ENCODE assay signal across 23 mouse cellular contexts in the genomic region with DNA sequence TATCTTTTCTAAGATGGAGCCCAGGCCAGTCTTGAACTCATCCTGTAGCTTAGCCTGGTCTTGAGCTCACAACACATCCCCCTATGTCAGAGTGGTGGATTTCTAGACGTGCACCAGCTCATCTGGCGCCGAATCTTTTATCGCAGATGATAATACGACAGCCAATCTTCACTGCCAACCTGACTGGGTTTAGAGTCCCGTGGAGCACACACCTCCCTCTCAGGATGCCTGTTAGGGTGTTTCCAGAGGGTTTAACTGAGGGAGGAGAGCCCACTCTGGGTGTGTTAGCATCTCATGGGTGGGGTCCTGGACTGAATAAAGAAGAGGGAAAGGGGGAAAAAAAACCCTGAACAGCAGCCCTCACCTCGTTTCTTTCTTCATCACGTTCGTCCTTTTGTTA.
DNase-seq lines count a peak whose midpoint lies in the region; ATAC-seq and TF ChIP-seq lines count a peak whose summit lies in the region.
"Had no signal": no experiment of that assay in that cellular context is flagged by ENCODE, and none has a peak within 500 bp of the region (broad histone marks: within the 10 kb centered on the region; RNA-seq: fewer than 3 reads in every experiment).

No protein-coding gene starts in this region.

- no peaks in the 10 kb centered on the region for H3K27me3 ChIP-seq in hindbrain, embryonic 10.5 days (ENCODE audit: insufficient read depth, poor library complexity, severe bottlenecking)
- H3K27me3 ChIP-seq in hindbrain, postnatal 0 days (ENCODE audit: insufficient read depth, low read length): no peaks in the 10 kb centered on the region
- H3K27me3 ChIP-seq in midbrain, embryonic 14.5 days (ENCODE audit: control insufficient read depth, insufficient read depth, low read length): no peaks in the 10 kb centered on the region
- H3K27me3 ChIP-seq in midbrain, postnatal 0 days (ENCODE audit: insufficient read depth, low read length): no peaks in the 10 kb centered on the region
- no peaks in the 10 kb centered on the region for H3K27me3 ChIP-seq in hindbrain, embryonic 14.5 days (ENCODE audit: control insufficient read depth, insufficient read depth, low read length)
- H3K27me3 ChIP-seq: CH12.LX; embryonic facial prominence, embryonic 13.5 days; forebrain, embryonic 12.5 days had no signal

- TF ChIP-seq CTCF in hindbrain, postnatal 0 days (IDR thresholded peaks at IDR 0.05; ENCODE audit: low read depth): no peak
- no peak for TF ChIP-seq CTCF in midbrain, postnatal 0 days (IDR thresholded peaks at IDR 0.05)

- no peak overlapping the region for H3K4me2 ChIP-seq in hindbrain, postnatal 0 days (ENCODE audit: low read depth, low read length)
- H3K4me2 ChIP-seq in midbrain, embryonic 14.5 days (ENCODE audit: low read length): no peak overlapping the region
- no peak overlapping the region for H3K4me2 ChIP-seq in midbrain, postnatal 0 days (ENCODE audit: low read depth, low read length, poor library complexity, severe bottlenecking)
- no peak overlapping the region for H3K4me2 ChIP-seq in hindbrain, embryonic 14.5 days (replicated peaks)
- H3K4me2 ChIP-seq: embryonic facial prominence, embryonic 13.5 days; forebrain, embryonic 12.5 days had no signal

- H3K4me3 ChIP-seq in hindbrain, embryonic 10.5 days: no peak overlapping the region
- H3K4me3 ChIP-seq in hindbrain, postnatal 0 days (ENCODE audit: low read length): no peak overlapping the region
- H3K4me3 ChIP-seq in midbrain, embryonic 14.5 days (replicated peaks; ENCODE audit: low read depth, low read length): no peak overlapping the region
- H3K4me3 ChIP-seq in midbrain, postnatal 0 days (ENCODE audit: low read depth, low read length): no peak overlapping the region
- no peak overlapping the region for H3K4me3 ChIP-seq in ES-E14 (ENCODE audit: insufficient read depth in 1 of 2, low read depth in 1 of 2, low read length in 2 of 2, poor library complexity in 1 of 2, severe bottlenecking in 1 of 2)
- no peak overlapping the region for H3K4me3 ChIP-seq in hindbrain, embryonic 14.5 days (replicated peaks; ENCODE audit: low read length)
- H3K4me3 ChIP-seq: embryonic facial prominence, embryonic 13.5 days; forebrain, embryonic 12.5 days; gastrocnemius, adult 2 months; heart, embryonic 10.5 days had no signal

- H3K27ac ChIP-seq in hindbrain, embryonic 10.5 days: peak overlapping the region; percentile 54; the same call in 1 of the 2 replicates
- H3K27ac ChIP-seq in hindbrain, postnatal 0 days: no peak overlapping the region
- H3K27ac ChIP-seq in midbrain, embryonic 14.5 days (replicated peaks; ENCODE audit: low read depth, low read length): peak overlapping the region; percentile 46; the same call in 1 of the 2 replicates
- H3K27ac ChIP-seq in midbrain, postnatal 0 days (ENCODE audit: low read depth, low read length): no peak overlapping the region
- H3K27ac ChIP-seq in ES-E14 (ENCODE audit: insufficient read depth, low read depth, low read length, poor library complexity, severe bottlenecking): no peak overlapping the region
- peak overlapping the region; percentile 14; the same call in 1 of the 2 replicates for H3K27ac ChIP-seq in hindbrain, embryonic 14.5 days
- H3K27ac ChIP-seq: embryonic facial prominence, embryonic 13.5 days; forebrain, embryonic 12.5 days; gastrocnemius, adult 2 months; heart, embryonic 10.5 days had no signal

- H3K4me1 ChIP-seq in hindbrain, embryonic 10.5 days (replicated peaks): peaks cover 17% of the 10 kb centered on the region
- H3K4me1 ChIP-seq in hindbrain, postnatal 0 days (ENCODE audit: insufficient read depth, low read length): no peaks in the 10 kb centered on the region
- no peaks in the 10 kb centered on the region for H3K4me1 ChIP-seq in midbrain, embryonic 14.5 days (ENCODE audit: control insufficient read depth, insufficient read depth, low read length)
- no peaks in the 10 kb centered on the region for H3K4me1 ChIP-seq in midbrain, postnatal 0 days (ENCODE audit: insufficient read depth, low read length)
- peaks cover 3 to 13% of the 10 kb centered on the region in 2 experiments for H3K4me1 ChIP-seq in ES-E14 (ENCODE audit: control insufficient read depth in 2 of 2, insufficient read depth in 2 of 2, low read length in 2 of 2, poor library complexity in 1 of 2)
- H3K4me1 ChIP-seq in hindbrain, embryonic 14.5 days (replicated peaks; ENCODE audit: control insufficient read depth, insufficient read depth, low read length): peaks cover 4% of the 10 kb centered on the region; the same call in 1 of the 2 replicates
- H3K4me1 ChIP-seq: heart, embryonic 10.5 days had no signal

- in situ Hi-C loops in ES-E14 (cut with MboI; ENCODE audit: low sequenced_read_pairs in 2 of 2, unreplicated experiment in 2 of 2): loop anchor here in 1 of 2 experiments (5.0 kb wide), 1 partner anchor 245 kb away; no protein-coding TSS in a partner anchor

- 0 out of 2 replicates have a peak, but pooled peaks cover 4% of the 10 kb centered on the region for H3K9me3 ChIP-seq in hindbrain, embryonic 10.5 days
- no peaks in the 10 kb centered on the region for H3K9me3 ChIP-seq in hindbrain, postnatal 0 days (ENCODE audit: low read length)
- no peaks in the 10 kb centered on the region for H3K9me3 ChIP-seq in midbrain, embryonic 14.5 days (ENCODE audit: control insufficient read depth, low read length)
- H3K9me3 ChIP-seq in midbrain, postnatal 0 days (ENCODE audit: low read length): no peaks in the 10 kb centered on the region
- no peaks in the 10 kb centered on the region for H3K9me3 ChIP-seq in ES-E14 (ENCODE audit: control insufficient read depth, insufficient read depth, low read depth, low read length)
- no peaks in the 10 kb centered on the region for H3K9me3 ChIP-seq in hindbrain, embryonic 14.5 days (ENCODE audit: control insufficient read depth, low read length)
- H3K9me3 ChIP-seq: embryonic facial prominence, embryonic 13.5 days; forebrain, embryonic 12.5 days; heart, embryonic 10.5 days had no signal

- 69% methylated on average over 9 of the region's 9 CpGs for WGBS in hindbrain, embryonic 10.5 days
- 50% methylated on average over 9 of the region's 9 CpGs for WGBS in hindbrain, postnatal 0 days
- 49% methylated on average over 9 of the region's 9 CpGs for WGBS in midbrain, embryonic 14.5 days
- 56% methylated on average over 9 of the region's 9 CpGs for WGBS in midbrain, postnatal 0 days
- WGBS in hindbrain, embryonic 14.5 days: 51% methylated on average over 9 of the region's 9 CpGs

- H3K36me3 ChIP-seq in hindbrain, embryonic 10.5 days: 0 out of 2 replicates have a peak, but pooled peaks cover 4% of the 10 kb centered on the region
- H3K36me3 ChIP-seq in hindbrain, postnatal 0 days (ENCODE audit: insufficient read depth, low read length): no peaks in the 10 kb centered on the region
- no peaks in the 10 kb centered on the region for H3K36me3 ChIP-seq in midbrain, embryonic 14.5 days (ENCODE audit: control insufficient read depth, insufficient read depth, low read length)
- no peaks in the 10 kb centered on the region for H3K36me3 ChIP-seq in midbrain, postnatal 0 days (ENCODE audit: insufficient read depth, low read length)
- H3K36me3 ChIP-seq in ES-E14 (ENCODE audit: control insufficient read depth, insufficient read depth, low read length, poor library complexity, severe bottlenecking): no peaks in the 10 kb centered on the region
- H3K36me3 ChIP-seq in hindbrain, embryonic 14.5 days (replicated peaks; ENCODE audit: control insufficient read depth, insufficient read depth): no peaks in the 10 kb centered on the region
- H3K36me3 ChIP-seq: embryonic facial prominence, embryonic 13.5 days; forebrain, embryonic 12.5 days; G1E; heart, embryonic 10.5 days had no signal

- no peak overlapping the region for H3K9ac ChIP-seq in hindbrain, postnatal 0 days (replicated peaks; ENCODE audit: low read length)
- H3K9ac ChIP-seq in midbrain, embryonic 14.5 days (replicated peaks; ENCODE audit: low read length): no peak overlapping the region
- H3K9ac ChIP-seq in midbrain, postnatal 0 days (replicated peaks; ENCODE audit: low read length, poor library complexity, severe bottlenecking): no peak overlapping the region
- no peak overlapping the region for H3K9ac ChIP-seq in ES-E14 (ENCODE audit: insufficient read depth, low read depth, low read length, poor library complexity, severe bottlenecking)
- no peak overlapping the region for H3K9ac ChIP-seq in hindbrain, embryonic 14.5 days
- H3K9ac ChIP-seq: embryonic facial prominence, embryonic 13.5 days; forebrain, embryonic 12.5 days had no signal

- DNase-seq in hindbrain, embryonic 10.5 days (ENCODE audit: low spot score): no peak
- DNase-seq in hindbrain, postnatal 0 days (ENCODE audit: low spot score): no peak
- no peak for DNase-seq in midbrain, embryonic 14.5 days
- DNase-seq in midbrain, postnatal 0 days (ENCODE audit: low spot score): no peak
- peak; percentile 26 for DNase-seq in ES-E14 (ENCODE audit: low read depth, low spot score)
- no peak for DNase-seq in hindbrain, embryonic 14.5 days (ENCODE audit: low spot score)
- no peak for DNase-seq in ovary, postnatal 10 days (ENCODE audit: low spot score)
- DNase-seq: adrenal gland, postnatal 14 days; cerebellum, adult 18-20 months; cerebellum, adult 9-11 months; cerebellum, postnatal 36 days; gastrocnemius, adult 2 months; gastrocnemius, postnatal 25 days; heart, postnatal 10 days; heart, postnatal 4 days had no signal

- ATAC-seq in hindbrain, postnatal 0 days: no peak
- no peak for ATAC-seq in midbrain, embryonic 14.5 days (ENCODE audit: low FRiP score, low TSS enrichment)
- ATAC-seq in midbrain, postnatal 0 days (ENCODE audit: low FRiP score): no peak
- ATAC-seq in hindbrain, embryonic 14.5 days (ENCODE audit: low FRiP score): no peak
- ATAC-seq: activated CD4-positive, CD25-positive, alpha-beta regulatory T cell, adult 4 months; inflammation-experienced regulatory T-cells, adult 6 months; intestine, postnatal 0 days had no signal

TF ChIP-seq in ES-E14, 5 proteins besides CTCF, POLR2A, EP300 and RAD21:
- TF ChIP-seq ZC3H11A (IDR thresholded peaks at IDR 0.05; ENCODE audit: borderline replicate concordance, low read depth, low read length) (no peak), ZNF384 (IDR thresholded peaks at IDR 0.05; ENCODE audit: low read depth, low read length) (no peak), HCFC1 (IDR thresholded peaks at IDR 0.05; ENCODE audit: borderline replicate concordance, insufficient read depth, low read length) (no peak), MAFK (IDR thresholded peaks at IDR 0.05; ENCODE audit: insufficient read depth, low read depth, low read length) (no peak), CHD2 (IDR thresholded peaks at IDR 0.05; ENCODE audit: low read depth, low read length) (no peak)

Comparison
In these comparisons a context has a peak if more than half of its experiments do, and no peak if none do; other contexts are left out.
1. H3K27ac ChIP-seq: peak in hindbrain, embryonic 10.5 days (single experiment), midbrain, embryonic 14.5 days (single experiment) and hindbrain, embryonic 14.5 days (single experiment); none in hindbrain, postnatal 0 days (single experiment), midbrain, postnatal 0 days (single experiment) and ES-E14 (single experiment).